9 mouse cellular contexts compared by ENCODE assay signal in the genomic region with DNA sequence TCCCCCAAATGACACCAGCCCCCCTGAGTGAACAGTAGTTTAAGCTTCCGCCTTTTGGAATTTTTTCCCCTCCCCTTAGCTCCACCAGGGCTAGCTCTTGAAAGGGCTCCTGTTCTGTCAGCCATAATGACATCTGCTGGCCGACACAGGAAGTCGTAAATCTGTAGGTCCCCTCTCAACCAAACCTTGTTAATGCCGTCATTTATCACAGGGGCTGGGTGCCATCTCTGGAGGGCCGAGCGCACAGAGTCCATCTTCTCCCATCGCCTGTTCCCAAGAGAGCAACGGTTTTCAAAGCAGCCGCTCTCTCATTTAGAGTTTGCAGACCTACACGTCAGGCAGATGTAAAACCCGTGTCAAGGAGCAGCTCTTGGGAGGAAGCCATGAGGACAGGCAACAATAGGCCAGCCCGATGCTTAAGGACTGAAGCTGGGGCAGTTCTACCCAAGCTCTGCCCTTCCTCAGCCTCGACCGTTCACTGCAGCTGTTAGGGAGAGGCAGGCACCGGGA. TPM values are rescaled to one million over a fixed set of nuclear protein-coding genes. Genes with fewer than 3 reads are reported as not detected.
DNase-seq lines count a peak whose midpoint lies in the region; ATAC-seq and TF ChIP-seq lines count a peak whose summit lies in the region.
"Had no signal": no experiment of that assay in that cellular context is flagged by ENCODE, and none has a peak within 500 bp of the region (broad histone marks: within the 10 kb centered on the region; RNA-seq: fewer than 3 reads in every experiment).

No protein-coding gene starts in this region.

- peaks cover 17% of the 10 kb centered on the region for H3K4me1 ChIP-seq in kidney, embryonic 14.5 days (ENCODE audit: control insufficient read depth, insufficient read depth, low read length)
- H3K4me1 ChIP-seq in midbrain, embryonic 16.5 days (ENCODE audit: control insufficient read depth, insufficient read depth, low read length) = peaks cover 5% of the 10 kb centered on the region; the same call in 1 of the 2 replicates
- H3K4me1 ChIP-seq in thymus, adult 2 months (replicated peaks; ENCODE audit: control insufficient read depth, insufficient read depth, low read length) = no peaks in the 10 kb centered on the region

- ATAC-seq in kidney, embryonic 14.5 days (ENCODE audit: low FRiP score, low TSS enrichment) = peak; percentile 88
- no peak; the same call in 1 of the 2 replicates for ATAC-seq in midbrain, embryonic 16.5 days

- H3K27me3 ChIP-seq in kidney, embryonic 14.5 days (ENCODE audit: control insufficient read depth, insufficient read depth, low read length) = no peaks in the 10 kb centered on the region
- H3K27me3 ChIP-seq in midbrain, embryonic 16.5 days (ENCODE audit: control insufficient read depth, insufficient read depth, low read depth, low read length) = no peaks in the 10 kb centered on the region
- H3K27me3 ChIP-seq in thymus, adult 2 months (ENCODE audit: control insufficient read depth, insufficient read depth, low read length) = no peaks in the 10 kb centered on the region
- H3K27me3 ChIP-seq: midbrain, embryonic 12.5 days had no signal

- peak overlapping the region; percentile 69; the same call in 1 of the 2 replicates for H3K27ac ChIP-seq in kidney, embryonic 14.5 days (ENCODE audit: low read depth, low read length)
- H3K27ac ChIP-seq in midbrain, embryonic 16.5 days (ENCODE audit: low read length) = no peak overlapping the region
- no peak overlapping the region for H3K27ac ChIP-seq in thymus, adult 2 months (ENCODE audit: control insufficient read depth, insufficient read depth, low read length)
- H3K27ac ChIP-seq: midbrain, embryonic 12.5 days had no signal

- DNase-seq in adrenal gland, adult 2 months = peak; percentile 32
- no peak for DNase-seq in adrenal gland, adult 8-10 months
- peak; percentile 35 for DNase-seq in ovary, postnatal 36 days (ENCODE audit: low spot score)
- no peak for DNase-seq in ovary, postnatal 10 days (ENCODE audit: low spot score)
- no peak for DNase-seq in left cerebral cortex, postnatal 10 days (ENCODE audit: extremely low spot score in 1 of 2, low spot score in 2 of 2)
- DNase-seq in thymus, adult 2 months = no peak

- H3K4me3 ChIP-seq in kidney, embryonic 14.5 days (ENCODE audit: low read length) = 0 out of 2 replicates have a peak overlapping the region, but pooled peaks have one; percentile 13
- no peak overlapping the region for H3K4me3 ChIP-seq in midbrain, embryonic 16.5 days (ENCODE audit: low read depth, low read length)
- H3K4me3 ChIP-seq in thymus, adult 2 months (ENCODE audit: control insufficient read depth, insufficient read depth, low read length) = no peak overlapping the region
- H3K4me3 ChIP-seq: midbrain, embryonic 12.5 days had no signal

- no peak for TF ChIP-seq CTCF in thymus, adult 2 months (IDR thresholded peaks at IDR 0.05; ENCODE audit: borderline replicate concordance, control insufficient read depth, extremely low read depth, insufficient read depth, low read length, poor library complexity)

- peak overlapping the region; percentile 48 for H3K9ac ChIP-seq in kidney, embryonic 14.5 days (ENCODE audit: low read depth, low read length)
- peak overlapping the region; percentile 12; the same call in 1 of the 2 replicates for H3K9ac ChIP-seq in midbrain, embryonic 16.5 days (ENCODE audit: low read depth, low read length)
- H3K9ac ChIP-seq: midbrain, embryonic 12.5 days had no signal

- H3K36me3 ChIP-seq in kidney, embryonic 14.5 days (ENCODE audit: control insufficient read depth, insufficient read depth, low read length) = no peaks in the 10 kb centered on the region
- H3K36me3 ChIP-seq in midbrain, embryonic 16.5 days (ENCODE audit: control insufficient read depth, insufficient read depth, low read length) = no peaks in the 10 kb centered on the region
- H3K36me3 ChIP-seq in thymus, adult 2 months (ENCODE audit: control insufficient read depth, insufficient read depth, low read length) = no peaks in the 10 kb centered on the region
- H3K36me3 ChIP-seq: midbrain, embryonic 12.5 days had no signal

- no peaks in the 10 kb centered on the region for H3K9me3 ChIP-seq in kidney, embryonic 14.5 days (ENCODE audit: control insufficient read depth, low read length)
- H3K9me3 ChIP-seq in midbrain, embryonic 16.5 days (replicated peaks; ENCODE audit: control insufficient read depth, low read length, poor library complexity, severe bottlenecking) = no peaks in the 10 kb centered on the region
- H3K9me3 ChIP-seq: midbrain, embryonic 12.5 days had no signal

- intact Hi-C loops in left cerebral cortex, postnatal 10 days (cut with DNase I) = no loop called here

- H3K4me2 ChIP-seq in kidney, embryonic 14.5 days (replicated peaks; ENCODE audit: low read depth, low read length) = peak overlapping the region; percentile 48
- H3K4me2 ChIP-seq in midbrain, embryonic 16.5 days (ENCODE audit: low read length) = peak overlapping the region; percentile 24; the same call in 1 of the 2 replicates
- H3K4me2 ChIP-seq: midbrain, embryonic 12.5 days had no signal

- TF ChIP-seq POLR2A in thymus, adult 2 months (IDR thresholded peaks at IDR 0.05; ENCODE audit: control insufficient read depth, extremely low read depth, insufficient read depth, low read length, poor library complexity) = no peak

- 1% methylated on average over 15 of the region's 15 CpGs for WGBS in kidney, embryonic 14.5 days
- 42% methylated on average over 15 of the region's 15 CpGs for WGBS in midbrain, embryonic 16.5 days
- 47% methylated on average over 15 of the region's 15 CpGs for WGBS in thymus, adult 2 months

RNA-seq across cellular contexts. Expression of gene Tshz2, which starts 11.6 kb away (rescaled TPM):
- 10 to 100 TPM; 50.7 to 50.9 TPM for total RNA-seq in adrenal gland, adult 2 months (2021)
- polyA plus RNA-seq in adrenal gland, adult 2 months (2012; rRNA removed) = 16.3 and 19.4 TPM in 2 replicates
- 10 to 100 TPM; 40.4 to 58.6 (median 47.5) TPM for total RNA-seq in adrenal gland, adult 8-10 months (2022)
- polyA plus RNA-seq in kidney, embryonic 14.5 days (2014; fragmentation: Nextera tagmentation; extraction: Ambion mirVana) = 11.7 and 14.8 TPM in 2 replicates
- polyA plus RNA-seq in midbrain, embryonic 16.5 days (2015; fragmentation: Nextera tagmentation; extraction: Ambion mirVana) = 22.8 and 23.3 TPM in 2 replicates
- total RNA-seq in left cerebral cortex, postnatal 10 days (2021) = 10 to 100 TPM; 38.7 to 40.3 TPM
- polyA plus RNA-seq in thymus, adult 2 months (2012; rRNA removed) = 2.3 and 2.5 TPM in 2 replicates

RNA-seq across cellular contexts. Expression of gene Gm11011, which starts 33.7 kb away (rescaled TPM):
- not detected for total RNA-seq in adrenal gland, adult 2 months (2021)
- polyA plus RNA-seq in adrenal gland, adult 2 months (2012; rRNA removed) = not detected in 2 replicates
- total RNA-seq in adrenal gland, adult 8-10 months (2022) = not detected
- not detected in 2 replicates for polyA plus RNA-seq in kidney, embryonic 14.5 days (2014; fragmentation: Nextera tagmentation; extraction: Ambion mirVana)
- not detected in 2 replicates for polyA plus RNA-seq in midbrain, embryonic 16.5 days (2015; fragmentation: Nextera tagmentation; extraction: Ambion mirVana)
- not detected for total RNA-seq in left cerebral cortex, postnatal 10 days (2021)
- polyA plus RNA-seq in thymus, adult 2 months (2012; rRNA removed) = not detected in 2 replicates
- polyA plus RNA-seq: midbrain, embryonic 12.5 days had no signal

Comparison
In these comparisons a context has a peak if more than half of its experiments do, and no peak if none do; other contexts are left out.
1. DNase-seq: peak in adrenal gland, adult 2 months (single experiment) and ovary, postnatal 36 days (single experiment); none in adrenal gland, adult 8-10 months (single experiment), ovary, postnatal 10 days (single experiment), left cerebral cortex, postnatal 10 days (0 of 2) and thymus, adult 2 months (single experiment).